Mouse (Mus musculus) forebrain, postnatal 0 days (tissue): Measurements from ENCODE around the gene Bcat1. TPM values are rescaled to one million over a fixed set of nuclear protein-coding genes. Genes with fewer than 3 reads are reported as not detected.
A peak's percentile ranks its signal among the peaks of the same experiment; 100 is the strongest.

Experiments used
- ATAC-seq: fragments of 200-750 bp; cut with Nextera tagmentation; 2 replicates; pipeline ENCODE4 v1.8.0; 2017; ENCODE audit warnings: mild to moderate bottlenecking, moderate library complexity
- DNase-seq: peaks from one replicate; pipeline ENCODE4 v3.0.0-alpha.2; 2015
- H3K27ac ChIP-seq: fragments of 300-500 bp; sonication (generic); 2 replicates; pipeline ENCODE4 v1.5.1; 2014; ENCODE audit warnings: low read depth, mild to moderate bottlenecking, antibody characterized with exemption, low read length, moderate library complexity, mixed read lengths
- H3K27me3 ChIP-seq: fragments of 300-500 bp; sonication (generic); 2 replicates; pipeline ENCODE4 v1.6.1; 2014; ENCODE audit warnings: mild to moderate bottlenecking, low read length, mixed read lengths; ENCODE audit not compliant: insufficient read depth
- H3K36me3 ChIP-seq: fragments of 300-500 bp; sonication (generic); 2 replicates; pipeline ENCODE4 v1.6.1; 2014; ENCODE audit warnings: mild to moderate bottlenecking, moderate library complexity; ENCODE audit not compliant: insufficient read depth
- H3K4me1 ChIP-seq: fragments of 300-500 bp; sonication (generic); 2 replicates; pipeline ENCODE4 v1.6.1; 2014; ENCODE audit warnings: antibody characterized with exemption; ENCODE audit not compliant: insufficient read depth
- H3K4me2 ChIP-seq: fragments of 300-500 bp; sonication (generic); 2 replicates; pipeline ENCODE4 v1.6.1; 2014; ENCODE audit warnings: low read depth, mild to moderate bottlenecking, moderate library complexity
- H3K4me3 ChIP-seq: fragments of 300-500 bp; sonication (generic); 2 replicates; pipeline ENCODE4 v1.5.1; 2014; ENCODE audit warnings: low read depth, low read length, mixed read lengths
- H3K9ac ChIP-seq: fragments of 300-500 bp; sonication (generic); 2 replicates; pipeline ENCODE4 v1.6.1; 2014; ENCODE audit warnings: mild to moderate bottlenecking
- H3K9me3 ChIP-seq: fragments of 300-500 bp; sonication (generic); 2 replicates; pipeline ENCODE4 v1.6.1; 2016; ENCODE audit warnings: low read length
- CTCF ChIP-seq: sonication (generic); IDR thresholded peaks from 2 replicates; pipeline ENCODE4 v1.5.1; 2016; ENCODE audit warnings: antibody characterized with exemption, control low read depth, low read depth
- WGBS: fragments of 180-500 bp; shearing (Covaris S2); extraction: QIAGEN DNeasy Blood & Tissue Kit; methylation state at CpG from one replicate; pipeline ENCODE4 v1.1.7; 2014; 5-methylcytosine and 5-hydroxymethylcytosine counted together
- polyA plus RNA-seq: library from polyadenylated mRNA; unstranded; fragments of >200 nt; fragmentation: Nextera tagmentation; extraction: Ambion mirVana; gene quantifications from 2 replicates; pipeline ENCODE4 v1.2.1, GENCODE M21; 2015
- total RNA-seq: library from RNA; depleted of rRNA; stranded (reverse); fragments of >200 nt; gene quantifications from 2 replicates; pipeline ENCODE4 v1.2.3, GENCODE M21; 2014

The Bcat1 gene
- total and polyA plus RNA-seq, 2 experiments from 2014 or later: 50.7 to 97.5 TPM

DNA sequence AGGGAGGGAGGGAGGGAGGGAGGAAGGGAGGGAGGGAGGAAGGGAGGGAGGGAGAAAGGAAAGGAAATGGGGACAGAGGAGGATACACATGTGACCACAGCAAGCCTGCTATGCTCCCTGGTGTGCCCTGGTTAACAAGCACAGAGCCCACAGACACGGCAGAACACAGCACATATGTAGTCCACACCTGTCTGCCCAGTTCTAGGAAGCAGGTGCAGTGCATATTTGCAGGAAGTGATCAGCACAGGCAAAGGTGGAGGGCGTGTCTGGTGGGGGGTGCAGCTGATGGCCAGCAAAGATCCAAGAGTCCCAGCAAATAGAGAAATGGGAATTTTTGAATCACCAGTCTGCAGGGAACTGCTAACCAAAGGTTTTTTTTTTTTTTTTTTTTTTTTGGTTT, 23.3 kb downstream of the Bcat1 start:
- DNase-seq (no peak), ATAC-seq (no peak)
- Histone ChIP-seq H3K36me3 (no peaks in the 10 kb centered on the region), H3K9ac (no peak overlapping the region), H3K4me1 (no peaks in the 10 kb centered on the region), H3K4me2 (no peak overlapping the region), H3K27me3 (no peaks in the 10 kb centered on the region), H3K27ac (no peak overlapping the region), H3K9me3 (no peaks in the 10 kb centered on the region), H3K4me3 (no peak overlapping the region)
- TF ChIP-seq CTCF: no peak
- WGBS: 79% methylated on average over 2 of the region's 2 CpGs

DNA sequence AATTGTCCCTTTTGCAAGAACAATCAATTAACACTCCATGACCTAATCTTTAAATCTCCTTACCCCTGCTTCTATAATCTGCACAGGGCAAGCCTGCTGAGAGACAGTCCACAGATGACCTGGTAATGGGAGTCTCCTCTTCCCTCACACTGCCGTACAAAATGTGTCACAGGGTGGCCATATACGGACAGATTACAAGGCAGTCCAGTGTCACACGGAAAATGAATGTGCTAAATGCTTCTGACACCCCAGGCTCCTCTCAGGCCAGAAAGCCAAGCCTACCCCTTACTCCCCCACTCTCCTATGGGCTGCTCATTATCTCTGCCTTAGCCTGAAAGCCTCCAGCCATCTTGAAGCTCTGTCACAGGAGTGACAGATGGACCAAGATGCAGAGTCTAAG, 25.1 kb downstream of the Bcat1 start:
- Histone ChIP-seq H3K4me2 (no peak overlapping the region), H3K4me1 (peaks cover 7% of the 10 kb centered on the region; the same call in 1 of the 2 replicates), H3K9me3 (no peaks in the 10 kb centered on the region), H3K27me3 (no peaks in the 10 kb centered on the region), H3K27ac (no peak overlapping the region), H3K9ac (no peak overlapping the region), H3K36me3 (no peaks in the 10 kb centered on the region), H3K4me3 (no peak overlapping the region)
- 35% methylated on average over 3 of the region's 3 CpGs for WGBS
- no peak for ATAC-seq
- DNase-seq: no peak
- TF ChIP-seq CTCF: no peak

DNA sequence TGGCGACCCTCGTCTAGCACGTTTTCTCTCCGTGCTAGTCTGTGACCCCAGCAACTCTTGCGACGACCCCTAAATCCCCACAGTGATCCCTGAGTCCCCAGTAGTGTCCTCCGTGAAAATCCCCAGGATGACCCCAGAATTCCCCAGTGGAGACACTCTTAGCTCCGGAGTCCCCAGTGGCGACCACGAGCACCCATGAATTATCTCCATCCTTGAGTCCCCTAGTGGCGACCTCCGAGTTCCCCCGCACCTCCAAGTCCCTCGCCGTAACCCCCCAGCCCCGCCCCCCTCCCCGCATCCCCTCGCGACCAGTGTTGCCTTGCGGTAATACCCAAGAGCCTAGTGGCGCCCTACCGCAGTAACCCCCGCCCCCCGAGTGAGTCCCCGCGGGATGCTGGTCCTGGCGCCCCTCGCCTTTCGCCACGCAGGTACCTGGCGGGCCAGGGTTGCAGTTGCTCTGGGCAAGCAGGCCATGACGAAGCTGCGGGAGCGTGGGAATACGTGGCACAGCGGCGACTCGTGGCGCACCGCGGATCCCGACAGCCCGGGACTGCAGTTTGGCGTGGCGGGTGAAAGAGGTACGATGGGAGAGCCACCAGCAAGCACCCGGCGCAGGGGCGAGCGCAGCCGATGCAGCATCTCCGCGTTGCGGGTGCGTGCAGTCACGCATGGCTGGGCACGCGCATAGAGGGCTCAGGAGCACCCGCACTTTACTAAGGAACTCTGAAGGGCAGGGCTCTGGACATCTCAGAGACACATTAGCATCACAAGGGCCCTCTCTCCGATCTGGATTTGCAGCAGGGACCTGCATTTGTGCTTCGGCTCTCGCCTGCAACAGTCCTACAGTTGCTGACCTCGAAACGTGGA, 27.6 kb downstream of the Bcat1 start:
- peak; percentile 59 for ATAC-seq
- WGBS: 4% methylated on average over 64 of the region's 64 CpGs
- peak overlapping the region; percentile 82 for H3K9ac ChIP-seq

DNA sequence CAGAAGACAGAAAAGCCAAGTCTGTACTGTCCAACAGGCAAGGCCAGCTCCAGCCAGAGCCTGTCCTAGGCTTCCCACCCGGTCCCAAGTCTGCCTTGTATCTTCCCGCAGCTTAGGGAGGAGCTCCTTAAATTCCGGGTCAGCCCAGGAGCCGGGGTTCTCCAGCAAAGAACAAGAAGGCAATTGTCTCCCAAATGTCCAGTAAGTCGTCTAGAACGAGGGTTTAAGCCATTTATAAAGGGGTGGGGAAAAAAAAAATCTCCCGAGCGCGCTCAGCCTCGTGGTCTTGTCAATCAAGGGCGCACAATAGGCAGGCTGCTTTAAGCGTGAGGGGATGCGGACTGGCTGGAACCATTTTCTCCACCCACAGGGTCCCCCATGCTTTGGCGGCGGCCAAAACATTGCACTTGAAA, 28.5 kb downstream of the Bcat1 start:
- peaks cover 8% of the 10 kb centered on the region; the same call in 1 of the 2 replicates for H3K4me1 ChIP-seq
- peak overlapping the region; percentile 82 for H3K9ac ChIP-seq
- H3K36me3 ChIP-seq: peaks cover 12% of the 10 kb centered on the region; the same call in 1 of the 2 replicates
- H3K9me3 ChIP-seq: no peaks in the 10 kb centered on the region
- ATAC-seq (peak; percentile 85), DNase-seq (peak; percentile 88)
- H3K27ac ChIP-seq: peak overlapping the region; percentile 83
- WGBS: under 1% methylated on average over 15 of the region's 15 CpGs
- no peak for TF ChIP-seq CTCF
- peak overlapping the region; percentile 58 for H3K4me3 ChIP-seq
- H3K4me2 ChIP-seq: peak overlapping the region; percentile 94
- no peaks in the 10 kb centered on the region for H3K27me3 ChIP-seq

More for the DNA sequence above, 27.6 kb downstream of the Bcat1 start:
- Histone ChIP-seq H3K4me1 (peaks cover 8% of the 10 kb centered on the region; the same call in 1 of the 2 replicates), H3K36me3 (peaks cover 3% of the 10 kb centered on the region; the same call in 1 of the 2 replicates), H3K27me3 (no peaks in the 10 kb centered on the region), H3K9me3 (no peaks in the 10 kb centered on the region), H3K27ac (peak overlapping the region; percentile 83), H3K4me2 (peak overlapping the region; percentile 94), H3K4me3 (peak overlapping the region; percentile 58)
- DNase-seq: peak; percentile 64
- peak; percentile 21 for TF ChIP-seq CTCF

DNA sequence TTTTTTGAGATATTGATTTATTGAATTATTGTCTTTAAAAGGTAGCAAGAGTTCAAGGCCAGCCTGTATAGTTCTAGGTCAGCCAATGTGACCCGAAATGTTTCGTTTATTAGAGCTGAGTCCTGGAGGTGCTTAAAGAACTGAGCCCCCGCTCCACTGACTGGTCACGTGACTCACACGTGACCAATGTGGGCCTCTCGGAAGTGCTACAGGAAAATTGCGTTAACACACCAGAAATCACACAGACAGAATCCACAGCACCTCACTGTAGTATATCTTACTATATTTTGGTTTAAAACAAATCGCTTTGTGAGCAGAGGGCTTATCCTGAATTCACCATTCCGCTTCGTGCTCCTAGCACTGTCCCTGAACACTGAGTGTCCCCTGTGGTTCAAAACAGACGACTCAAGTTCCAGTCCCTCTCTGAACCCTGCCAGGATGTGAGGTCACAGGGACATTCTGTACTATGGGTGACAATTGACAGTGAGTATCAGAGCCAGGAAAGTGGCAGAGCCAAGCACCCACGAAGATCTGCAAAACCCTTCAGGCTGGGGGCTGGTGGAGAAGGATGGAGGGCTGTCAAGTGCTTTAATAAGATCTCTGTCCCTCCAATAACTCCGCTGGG, 29.6 kb downstream of the Bcat1 start:
- H3K36me3 ChIP-seq: peaks cover 12% of the 10 kb centered on the region; the same call in 1 of the 2 replicates
- no peaks in the 10 kb centered on the region for H3K9me3 ChIP-seq
- DNase-seq: peak; percentile 67
- ATAC-seq: no peak
- peak overlapping the region; percentile 58 for H3K4me3 ChIP-seq
- peaks cover 8% of the 10 kb centered on the region; the same call in 1 of the 2 replicates for H3K4me1 ChIP-seq
- peak overlapping the region; percentile 94 for H3K4me2 ChIP-seq
- no peaks in the 10 kb centered on the region for H3K27me3 ChIP-seq
- 37% methylated on average over 13 of the region's 13 CpGs for WGBS
- no peak for TF ChIP-seq CTCF
- H3K27ac ChIP-seq: peak overlapping the region; percentile 83
- H3K9ac ChIP-seq: peak overlapping the region; percentile 82

DNA sequence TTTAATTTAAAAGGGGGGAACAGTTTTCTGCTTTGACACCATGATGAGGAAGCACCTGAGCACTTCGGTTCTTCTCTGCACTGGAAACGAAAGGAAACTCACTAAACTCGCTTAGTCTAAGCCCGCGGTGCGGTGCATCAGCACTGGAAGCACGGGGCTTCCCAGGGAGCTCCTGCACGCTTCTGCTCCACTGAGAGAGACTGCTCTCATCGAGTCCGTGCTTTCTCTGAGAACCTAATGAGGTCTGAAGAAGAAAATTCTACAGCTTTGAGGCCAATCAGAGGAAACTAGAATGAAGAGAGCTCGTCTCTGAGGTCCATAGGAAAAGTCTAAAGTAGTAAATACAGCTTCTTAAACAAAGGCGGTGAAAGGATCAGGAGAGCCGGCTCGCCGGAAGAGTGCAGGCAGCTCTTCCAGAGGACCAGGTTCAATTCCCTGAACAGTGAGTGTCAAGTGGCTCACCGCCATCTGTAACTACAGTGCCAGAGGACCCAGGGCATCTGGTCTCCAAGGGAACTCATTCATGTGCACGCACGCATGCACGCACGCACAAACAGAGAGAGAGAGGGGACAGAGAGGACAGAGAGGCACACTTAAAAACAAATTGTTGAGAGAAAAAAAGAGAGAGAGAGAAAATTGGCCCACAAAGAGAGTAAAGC, 30.9 kb downstream of the Bcat1 start:
- peaks cover 8% of the 10 kb centered on the region; the same call in 1 of the 2 replicates for H3K4me1 ChIP-seq
- H3K4me2 ChIP-seq: peak overlapping the region; percentile 94
- TF ChIP-seq CTCF: no peak
- peak overlapping the region; percentile 28; the same call in 1 of the 2 replicates for H3K9ac ChIP-seq
- 28% methylated on average over 20 of the region's 20 CpGs for WGBS
- no peak overlapping the region for H3K27ac ChIP-seq
- DNase-seq (peak; percentile 60), ATAC-seq (no peak)
- H3K4me3 ChIP-seq: peak overlapping the region; percentile 58
- H3K36me3 ChIP-seq: peaks cover 16% of the 10 kb centered on the region; the same call in 1 of the 2 replicates
- H3K27me3 ChIP-seq: no peaks in the 10 kb centered on the region
- no peaks in the 10 kb centered on the region for H3K9me3 ChIP-seq
